In the genomic region with DNA sequence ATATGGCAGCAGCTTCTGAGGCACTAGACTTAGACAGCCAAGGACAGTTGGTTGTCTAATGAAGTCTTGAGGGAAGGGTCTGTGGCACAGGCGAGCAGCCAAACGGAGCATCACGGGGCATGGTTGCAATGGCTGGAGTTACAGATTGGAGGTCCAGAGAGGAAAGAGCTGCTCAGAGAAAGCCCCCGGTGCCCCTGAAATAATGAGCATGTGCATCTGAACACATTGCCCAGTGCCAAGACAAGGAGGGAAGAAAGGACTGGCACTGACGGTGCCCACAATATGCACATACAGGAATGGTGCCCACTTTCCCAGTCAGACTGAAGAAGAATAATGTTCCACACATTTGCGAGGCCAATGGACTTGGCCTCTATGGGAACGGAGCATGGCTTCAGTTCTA, we compare ENCODE assay signal across 25 mouse cellular contexts.
DNase-seq lines count a peak whose midpoint lies in the region; ATAC-seq and TF ChIP-seq lines count a peak whose summit lies in the region.
"Had no signal": no experiment of that assay in that cellular context is flagged by ENCODE, and none has a peak within 500 bp of the region (broad histone marks: within the 10 kb centered on the region; RNA-seq: fewer than 3 reads in every experiment).

No protein-coding gene starts in this region.

- 54% methylated on average over 7 of the region's 7 CpGs for WGBS in hindbrain, embryonic 16.5 days
- WGBS in hindbrain, embryonic 13.5 days = 68% methylated on average over 7 of the region's 7 CpGs
- 71% methylated on average over 7 of the region's 7 CpGs for WGBS in neural tube, embryonic 13.5 days
- 45% methylated on average over 7 of the region's 7 CpGs for WGBS in forebrain, embryonic 15.5 days
- WGBS in stomach, postnatal 0 days = 84% methylated on average over 7 of the region's 7 CpGs

- DNase-seq in neural tube, embryonic 10.5 days (ENCODE audit: extremely low spot score, low spot score) = no peak
- DNase-seq in right cerebral cortex, postnatal 36 days (ENCODE audit: low spot score in 2 of 2) = no peak
- no peak for DNase-seq in stomach, postnatal 0 days (ENCODE audit: low spot score)
- DNase-seq: adrenal gland, adult 8-10 months; cerebellum, adult 9-10 months; gastrocnemius, postnatal 14 days; heart, adult 11 months; kidney, adult 9 months; kidney, postnatal 14 days; layer of hippocampus, postnatal 36 days; liver, embryonic 13.5 days; lung, adult 2 months; lung, postnatal 14 days; right cerebral cortex, adult 18-20 months; thymus, postnatal 14 days had no signal

- no peak overlapping the region for H3K4me3 ChIP-seq in hindbrain, embryonic 16.5 days (ENCODE audit: low read length)
- H3K4me3 ChIP-seq in hindbrain, embryonic 13.5 days = no peak overlapping the region
- H3K4me3 ChIP-seq in neural tube, embryonic 13.5 days = no peak overlapping the region
- H3K4me3 ChIP-seq in forebrain, embryonic 15.5 days = no peak overlapping the region
- H3K4me3 ChIP-seq in stomach, postnatal 0 days (ENCODE audit: low read depth, low read length) = no peak overlapping the region
- H3K4me3 ChIP-seq: embryonic facial prominence, embryonic 10.5 days; limb, embryonic 13.5 days; liver, embryonic 13.5 days; midbrain, embryonic 12.5 days had no signal

- TF ChIP-seq CTCF in stomach, postnatal 0 days (IDR thresholded peaks at IDR 0.05; ENCODE audit: low read depth) = no peak

- H3K36me3 ChIP-seq in hindbrain, embryonic 16.5 days (ENCODE audit: control insufficient read depth, insufficient read depth, low read length) = no peaks in the 10 kb centered on the region
- no peaks in the 10 kb centered on the region for H3K36me3 ChIP-seq in hindbrain, embryonic 13.5 days
- no peaks in the 10 kb centered on the region for H3K36me3 ChIP-seq in neural tube, embryonic 13.5 days
- H3K36me3 ChIP-seq in forebrain, embryonic 15.5 days = peaks cover 2% of the 10 kb centered on the region; the same call in 1 of the 2 replicates
- no peaks in the 10 kb centered on the region for H3K36me3 ChIP-seq in stomach, postnatal 0 days (ENCODE audit: control insufficient read depth, insufficient read depth, low read length)
- H3K36me3 ChIP-seq: embryonic facial prominence, embryonic 10.5 days; limb, embryonic 13.5 days; liver, embryonic 13.5 days; midbrain, embryonic 12.5 days had no signal

- H3K27ac ChIP-seq in hindbrain, embryonic 16.5 days (ENCODE audit: low read depth, low read length) = no peak overlapping the region; the same call in 1 of the 2 replicates
- H3K27ac ChIP-seq in hindbrain, embryonic 13.5 days = no peak overlapping the region
- peak overlapping the region; percentile 79 for H3K27ac ChIP-seq in neural tube, embryonic 13.5 days (replicated peaks)
- H3K27ac ChIP-seq in forebrain, embryonic 15.5 days (replicated peaks) = peak overlapping the region; percentile 96
- no peak overlapping the region for H3K27ac ChIP-seq in stomach, postnatal 0 days (replicated peaks)
- H3K27ac ChIP-seq: embryonic facial prominence, embryonic 10.5 days; limb, embryonic 13.5 days; liver, embryonic 13.5 days had no signal

- TF ChIP-seq EP300 in stomach, postnatal 0 days (optimal IDR thresholded peaks at IDR 0.05) = no peak

- H3K9ac ChIP-seq in hindbrain, embryonic 16.5 days (ENCODE audit: low read depth, low read length) = no peak overlapping the region
- no peak overlapping the region for H3K9ac ChIP-seq in hindbrain, embryonic 13.5 days
- H3K9ac ChIP-seq in neural tube, embryonic 13.5 days = no peak overlapping the region
- no peak overlapping the region for H3K9ac ChIP-seq in forebrain, embryonic 15.5 days (replicated peaks)
- H3K9ac ChIP-seq in stomach, postnatal 0 days (ENCODE audit: low read length) = no peak overlapping the region
- H3K9ac ChIP-seq: limb, embryonic 13.5 days; liver, embryonic 13.5 days; midbrain, embryonic 12.5 days had no signal

- peak; percentile 32 for ATAC-seq in hindbrain, embryonic 16.5 days
- ATAC-seq in hindbrain, embryonic 13.5 days (ENCODE audit: low FRiP score) = no peak
- no peak for ATAC-seq in neural tube, embryonic 13.5 days (ENCODE audit: low read depth)
- 0 out of 2 replicates have a peak, but pooled peaks have one; percentile 7 for ATAC-seq in forebrain, embryonic 15.5 days (replicated peaks)
- no peak for ATAC-seq in stomach, postnatal 0 days (ENCODE audit: low FRiP score, low TSS enrichment)
- ATAC-seq: activated CD4-positive, CD25-positive, alpha-beta regulatory T cell, adult 4 months; intestine, embryonic 16.5 days had no signal

- H3K4me1 ChIP-seq in hindbrain, embryonic 16.5 days (ENCODE audit: control insufficient read depth, insufficient read depth, low read depth, low read length) = peaks cover 19% of the 10 kb centered on the region
- H3K4me1 ChIP-seq in hindbrain, embryonic 13.5 days (replicated peaks) = peaks cover 59% of the 10 kb centered on the region
- peaks cover 48% of the 10 kb centered on the region for H3K4me1 ChIP-seq in neural tube, embryonic 13.5 days (replicated peaks)
- H3K4me1 ChIP-seq in forebrain, embryonic 15.5 days = peaks cover 63% of the 10 kb centered on the region
- no peaks in the 10 kb centered on the region for H3K4me1 ChIP-seq in stomach, postnatal 0 days (replicated peaks; ENCODE audit: control insufficient read depth, insufficient read depth)
- H3K4me1 ChIP-seq: liver, embryonic 13.5 days had no signal

- no peak overlapping the region for H3K4me2 ChIP-seq in hindbrain, embryonic 16.5 days (ENCODE audit: low read length)
- no peak overlapping the region for H3K4me2 ChIP-seq in hindbrain, embryonic 13.5 days
- no peak overlapping the region for H3K4me2 ChIP-seq in neural tube, embryonic 13.5 days
- no peak overlapping the region for H3K4me2 ChIP-seq in forebrain, embryonic 15.5 days (replicated peaks)
- no peak overlapping the region for H3K4me2 ChIP-seq in stomach, postnatal 0 days (replicated peaks; ENCODE audit: low read depth)
- H3K4me2 ChIP-seq: heart, embryonic 11.5 days; limb, embryonic 13.5 days; liver, embryonic 13.5 days; midbrain, embryonic 12.5 days had no signal

- no peaks in the 10 kb centered on the region for H3K9me3 ChIP-seq in hindbrain, embryonic 16.5 days (ENCODE audit: control insufficient read depth, low read length)
- H3K9me3 ChIP-seq in hindbrain, embryonic 13.5 days = no peaks in the 10 kb centered on the region
- H3K9me3 ChIP-seq in neural tube, embryonic 13.5 days = no peaks in the 10 kb centered on the region
- H3K9me3 ChIP-seq in forebrain, embryonic 15.5 days = no peaks in the 10 kb centered on the region
- no peaks in the 10 kb centered on the region for H3K9me3 ChIP-seq in stomach, postnatal 0 days (ENCODE audit: control insufficient read depth, low read length)
- H3K9me3 ChIP-seq: embryonic facial prominence, embryonic 10.5 days; limb, embryonic 13.5 days; liver, embryonic 13.5 days; midbrain, embryonic 12.5 days had no signal

- H3K27me3 ChIP-seq in hindbrain, embryonic 16.5 days (replicated peaks; ENCODE audit: control insufficient read depth, insufficient read depth, low read length) = no peaks in the 10 kb centered on the region
- H3K27me3 ChIP-seq in hindbrain, embryonic 13.5 days = peaks cover 13% of the 10 kb centered on the region; the same call in 1 of the 2 replicates
- H3K27me3 ChIP-seq in neural tube, embryonic 13.5 days = no peaks in the 10 kb centered on the region
- no peaks in the 10 kb centered on the region for H3K27me3 ChIP-seq in forebrain, embryonic 15.5 days
- no peaks in the 10 kb centered on the region for H3K27me3 ChIP-seq in stomach, postnatal 0 days (ENCODE audit: control insufficient read depth, insufficient read depth, low read length)
- H3K27me3 ChIP-seq: limb, embryonic 13.5 days; liver, embryonic 13.5 days had no signal

Comparison
In these comparisons a context has a peak if more than half of its experiments do, and no peak if none do; other contexts are left out.
1. ATAC-seq: peak in hindbrain, embryonic 16.5 days (single experiment) and forebrain, embryonic 15.5 days (single experiment); none in hindbrain, embryonic 13.5 days (single experiment), neural tube, embryonic 13.5 days (single experiment) and stomach, postnatal 0 days (single experiment).
2. H3K27ac ChIP-seq: peak in neural tube, embryonic 13.5 days (single experiment) and forebrain, embryonic 15.5 days (single experiment); none in hindbrain, embryonic 16.5 days (single experiment), hindbrain, embryonic 13.5 days (single experiment) and stomach, postnatal 0 days (single experiment).